Mouse (Mus musculus) frontal cortex, adult (tissue): ENCODE measurements around the gene Pik3r4.
"Not testable (repeated sequence)": the region's sequence is repeated elsewhere in the genome, so short reads cannot be mapped to it uniquely, and the experiment has no call there.

Experiments used
- ATAC-seq: cut with Nextera tagmentation; 2 replicates; pipeline ENCODE4 v1.9.2; 2017; ENCODE audit warnings: mild to moderate bottlenecking, moderate library complexity, mixed read lengths; ENCODE audit not compliant: low TSS enrichment

Pik3r4 gene

GRCm38 (mm10) chr9:105642460-105643371 lies at the start of gene Pik3r4:
Gene Pik3r4, plus strand, starts transcription at chr9:105642978.
- ATAC-seq, result peak; percentile 100

DNA sequence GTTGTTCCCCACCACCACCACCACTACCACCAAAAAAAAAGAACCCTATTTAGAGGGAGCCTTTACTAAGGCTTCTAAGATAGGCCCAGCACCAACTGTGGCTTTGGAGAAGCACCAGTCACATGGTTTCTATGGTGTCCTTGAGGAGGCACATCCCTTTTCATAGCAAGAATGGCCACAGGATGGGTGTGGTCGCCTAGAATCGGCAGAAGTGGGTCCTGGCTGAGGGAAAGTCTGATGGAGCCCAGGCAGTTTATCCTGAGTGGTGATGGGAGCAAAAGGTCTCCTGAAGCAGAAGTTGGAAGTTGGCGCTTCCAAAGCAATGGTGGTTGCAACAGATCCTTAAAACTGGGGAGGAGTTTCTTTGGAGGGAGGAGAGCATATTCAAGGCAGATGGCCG lies 43.9 kb upstream of the Pik3r4 start:
- ATAC-seq, result no peak

DNA sequence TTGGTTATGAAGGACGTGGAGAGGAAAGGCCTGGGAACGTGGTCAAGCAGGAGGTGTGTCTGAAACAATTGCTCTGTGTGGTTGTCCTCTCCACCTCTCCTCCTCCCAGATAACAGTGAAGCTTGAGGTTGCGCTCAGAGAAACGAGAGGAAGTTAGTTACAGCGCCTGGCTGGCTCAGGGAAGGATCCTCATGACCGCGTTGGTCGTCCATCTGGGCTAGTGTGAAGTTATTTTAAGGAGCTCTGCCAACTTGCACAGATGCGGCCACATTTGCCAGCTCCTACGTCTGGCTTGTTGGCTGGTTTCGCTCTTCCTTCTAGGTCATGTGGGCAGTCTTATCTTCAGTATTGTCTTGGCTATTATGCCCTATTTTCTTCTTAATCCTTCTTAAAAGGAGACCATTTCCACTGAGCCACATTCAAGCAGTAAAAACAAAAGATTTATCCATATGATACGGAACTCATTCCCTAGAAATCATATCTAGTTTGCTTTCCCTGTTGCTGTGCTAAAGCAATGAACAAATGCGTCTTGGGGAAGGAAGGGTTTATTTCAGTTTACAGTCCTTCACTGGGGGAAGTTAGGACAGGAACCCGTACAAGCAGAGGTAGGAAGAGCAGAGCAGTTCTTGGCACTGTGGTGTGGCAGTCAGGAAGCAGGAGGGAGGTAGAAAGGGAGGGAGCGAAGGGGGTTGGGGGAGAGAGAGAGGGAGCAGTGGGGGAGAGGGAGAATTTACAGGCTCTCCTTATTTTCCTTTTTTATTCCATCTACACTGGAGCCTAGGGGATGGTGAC lies 30.6 kb upstream of the Pik3r4 start:
- peak; percentile 93 for ATAC-seq

GRCm38 (mm10) chr9:105612919-105613318 lies 29.9 kb upstream of the Pik3r4 start:
- no peak for ATAC-seq

DNA sequence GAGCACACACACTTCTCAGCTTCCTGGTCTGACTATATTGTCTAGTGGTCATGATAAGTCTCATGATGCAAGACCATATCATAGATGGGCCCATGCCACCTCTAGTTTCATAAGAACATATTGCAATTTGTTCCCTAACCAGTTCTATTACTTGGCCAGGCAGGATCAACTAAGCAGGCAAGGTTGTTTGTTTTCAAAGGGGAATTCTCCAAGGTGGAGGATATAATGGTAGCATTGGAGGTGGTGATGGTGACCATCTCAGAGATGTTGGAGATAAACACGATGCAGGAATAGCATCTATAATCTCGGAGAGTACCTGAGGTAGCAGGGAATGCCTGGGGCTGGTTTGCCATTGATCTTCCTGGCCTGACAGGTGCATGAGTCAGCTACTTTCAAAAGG lies 26.8 kb upstream of the Pik3r4 start:
- no peak for ATAC-seq

GRCm38 (mm10) chr9:105617274-105617673 lies 25.5 kb upstream of the Pik3r4 start:
- ATAC-seq, result peak; percentile 89

- peak; percentile 84 for ATAC-seq
Measured at GRCm38 (mm10) chr9:105633961-105634360, 8.8 kb upstream of the Pik3r4 start.

GRCm38 (mm10) chr9:105641377-105641776 lies 1.4 kb upstream of the Pik3r4 start:
- ATAC-seq, result not testable (repeated sequence)

DNA sequence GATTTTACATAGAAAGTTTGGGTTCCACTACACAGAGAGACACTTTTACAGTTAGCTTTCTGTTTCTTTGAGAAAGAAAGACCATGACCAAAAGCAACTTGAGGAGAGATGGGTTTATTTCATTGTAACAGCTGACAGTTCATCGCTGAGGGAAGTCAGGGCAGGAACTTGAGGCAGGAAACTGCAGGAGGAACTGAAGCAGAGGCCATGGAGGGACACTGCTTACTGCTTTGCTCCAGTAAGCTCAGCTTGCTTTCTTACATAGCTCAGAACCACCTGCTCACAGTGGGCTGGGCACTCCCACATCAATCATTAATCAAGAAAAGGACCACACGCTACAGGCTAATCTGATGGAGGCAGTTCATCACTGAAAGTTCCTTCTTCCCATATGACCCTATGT lies 13.4 kb downstream of the Pik3r4 start:
- no peak for ATAC-seq

DNA sequence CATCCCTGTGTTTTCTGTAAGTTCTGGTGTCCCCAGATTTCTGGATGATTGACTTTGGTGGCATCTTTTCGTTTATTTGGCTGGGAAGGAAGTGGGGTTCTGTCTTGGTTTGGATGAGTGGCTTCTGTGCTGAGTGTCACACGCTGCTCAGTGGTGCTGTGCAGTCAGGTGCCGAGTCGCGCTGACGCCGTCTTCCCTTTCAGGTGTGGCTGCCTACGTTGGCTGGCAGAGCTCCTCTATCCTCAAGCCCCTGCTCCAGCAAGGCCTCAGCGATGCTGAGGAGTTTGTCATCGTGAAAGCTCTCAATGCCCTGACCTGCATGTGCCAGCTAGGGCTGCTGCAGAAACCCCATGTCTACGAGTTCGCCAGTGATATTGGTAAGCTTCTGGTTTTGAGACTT lies 15.4 kb downstream of the Pik3r4 start:
- ATAC-seq, result no peak

GRCm38 (mm10) chr9:105659877-105660276 lies 17.1 kb downstream of the Pik3r4 start:
- ATAC-seq, result no peak

GRCm38 (mm10) chr9:105665269-105665668 lies 22.5 kb downstream of the Pik3r4 start:
- ATAC-seq, result no peak; the same call in 1 of the 2 replicates

DNA sequence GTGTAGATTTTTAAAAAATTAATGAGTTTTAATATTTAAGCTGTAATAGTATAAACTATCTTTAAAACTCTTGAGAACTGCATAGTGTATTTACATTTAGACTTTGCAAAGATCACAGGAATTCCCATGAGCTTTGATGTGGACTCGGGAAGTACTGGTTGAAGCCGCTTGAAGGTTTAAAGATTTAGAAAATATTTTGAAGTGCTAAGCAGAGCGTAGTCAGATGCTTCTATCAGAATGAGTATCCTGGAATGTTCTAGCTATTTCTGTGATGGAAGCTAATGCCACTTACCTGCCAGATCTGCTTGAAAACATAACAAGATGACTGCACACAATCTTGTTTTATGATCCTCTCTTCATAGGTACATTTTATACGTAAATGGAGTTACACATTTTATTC lies 28.1 kb downstream of the Pik3r4 start:
- ATAC-seq, result no peak

GRCm38 (mm10) chr9:105672032-105672431 lies 29.3 kb downstream of the Pik3r4 start:
- ATAC-seq, result no peak

DNA sequence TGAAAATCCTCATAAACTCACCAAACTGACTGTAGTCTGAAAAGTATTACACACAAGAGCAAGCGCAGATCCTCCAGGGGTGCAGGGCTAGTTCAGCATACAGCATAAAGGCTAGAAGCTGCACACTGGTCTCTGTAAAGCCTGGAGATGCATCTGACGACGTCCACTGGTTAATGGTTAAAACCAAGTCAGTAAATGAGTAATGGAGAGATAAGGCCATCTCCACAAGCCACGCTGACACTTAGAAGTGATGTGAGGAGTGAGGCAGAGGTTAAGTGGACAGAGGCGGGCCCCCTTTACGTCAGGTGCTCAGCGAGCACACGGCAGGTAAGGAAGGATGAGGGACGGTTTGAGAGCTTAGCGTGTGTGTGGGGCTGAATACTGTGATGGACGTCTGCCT lies 33.2 kb downstream of the Pik3r4 start:
- ATAC-seq, result no peak

GRCm38 (mm10) chr9:105681386-105681785 lies 38.6 kb downstream of the Pik3r4 start:
- no peak for ATAC-seq

- peak; percentile 88 for ATAC-seq
Measured at GRCm38 (mm10) chr9:105684549-105685165, 41.9 kb downstream of the Pik3r4 start.

GRCm38 (mm10) chr9:105689485-105689884 lies 46.7 kb downstream of the Pik3r4 start:
- ATAC-seq, result no peak

GRCm38 (mm10) chr9:105692472-105692871 lies 49.7 kb downstream of the Pik3r4 start:
- peak; percentile 83 for ATAC-seq

- peak; percentile 48 for ATAC-seq
Measured at GRCm38 (mm10) chr9:105693056-105693455, 50.3 kb downstream of the Pik3r4 start.

GRCm38 (mm10) chr9:105693854-105694253 lies 51.1 kb downstream of the Pik3r4 start:
- no peak for ATAC-seq
